Mouse (Mus musculus): ENCODE results near the gene Lurap1. TPM values are rescaled to one million over a fixed set of nuclear protein-coding genes. Genes with fewer than 3 reads are reported as not detected.

The Lurap1 gene
- total RNA-seq, 2 experiments from 2014 or later, result 3.6 to 3.9 TPM

GRCm38 (mm10) chr4:116105278-116105677 lies 45.9 kb downstream of the Lurap1 start:
- DNase-seq, result no peak

DNA sequence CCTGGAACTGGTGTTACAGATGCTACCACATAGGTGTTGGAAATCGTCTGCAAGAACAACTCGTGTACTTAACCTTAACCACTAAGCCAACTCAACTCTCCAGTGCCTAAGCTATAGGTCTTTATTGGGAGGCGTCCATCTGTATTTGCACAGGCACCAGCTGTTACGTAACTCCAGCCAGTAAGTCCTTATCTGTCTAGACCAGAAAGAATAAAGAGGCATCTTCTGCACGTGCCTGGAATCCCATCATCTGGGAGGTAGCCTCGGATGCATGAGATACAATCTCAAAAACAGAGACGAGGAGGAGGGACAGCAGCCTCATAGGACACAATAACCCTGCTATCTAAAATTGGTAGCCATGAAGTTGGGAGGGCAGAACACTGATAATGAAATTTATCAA lies 50.2 kb downstream of the Lurap1 start:
- DNase-seq, result no peak

DNA sequence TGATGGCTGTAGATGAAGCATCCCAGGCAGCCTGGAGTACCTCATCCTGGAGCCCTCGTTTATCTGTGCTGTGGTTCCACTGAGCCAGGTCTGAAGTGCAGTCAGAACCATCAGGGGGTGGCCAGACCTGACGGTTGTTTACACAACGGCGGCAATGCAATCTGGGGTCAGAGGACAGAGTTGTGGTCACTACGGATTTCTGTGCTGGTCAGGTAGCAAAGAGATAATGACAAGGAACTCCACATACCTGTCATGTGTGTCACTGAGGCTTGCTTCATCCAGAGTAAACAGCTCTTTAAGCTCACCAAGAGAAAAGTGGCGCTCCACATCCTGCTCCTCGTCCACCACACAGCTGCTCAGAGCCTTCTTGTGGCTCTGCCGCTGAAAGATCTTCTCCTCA lies 53.9 kb downstream of the Lurap1 start:
- DNase-seq, result no peak

DNA sequence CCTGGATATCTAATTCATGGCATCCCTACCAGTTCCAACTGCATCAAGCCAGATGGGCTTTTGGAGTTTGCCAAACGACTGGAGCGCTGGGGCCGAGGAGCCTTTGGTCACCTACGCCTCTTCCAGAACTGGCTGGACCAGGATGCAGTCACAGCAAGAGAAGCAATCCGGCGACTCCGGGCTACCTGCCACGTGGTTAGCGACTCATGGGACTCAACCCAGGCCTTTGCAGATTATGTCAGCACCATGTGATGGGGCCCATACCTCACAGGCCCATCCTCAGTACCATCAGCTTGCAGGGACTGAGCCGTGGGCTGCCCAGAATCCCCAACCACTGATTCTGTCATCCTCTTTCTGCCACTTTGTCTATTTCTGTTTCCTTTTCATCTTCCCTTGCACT lies 54.8 kb downstream of the Lurap1 start:
- DNase-seq, result no peak

- no peak for DNase-seq
Observed at GRCm38 (mm10) chr4:116088510-116089249, 62.5 kb downstream of the Lurap1 start.

Other genes with a start within 250 kb of the Lurap1 start
- gene Dmbx1, start 211.4 kb downstream of the Lurap1 start, total RNA-seq (2021), result not detected
- 1 to 10 TPM; 1.3 to 1.6 TPM for gene Faah, start 133.4 kb downstream of the Lurap1 start, total RNA-seq (2021)
- 10 to 100 TPM; 27.0 to 28.6 TPM for gene Nsun4, start 97.5 kb downstream of the Lurap1 start, total RNA-seq (2021)
- gene Uqcrh, start 76.3 kb downstream of the Lurap1 start, total RNA-seq (2021), result 1,000 to 10,000 TPM; 1,575 to 1,686 TPM
- 10 to 100 TPM; 40.6 to 41.5 TPM for gene Lrrc41, start 76.1 kb downstream of the Lurap1 start, total RNA-seq (2021)
- gene Rad54l, start 27.6 kb downstream of the Lurap1 start, total RNA-seq (2021), result 10 to 100 TPM; 10.4 to 10.6 TPM
- 10 to 100 TPM; 83.3 to 84.7 TPM for gene Pomgnt1, start 27.5 kb downstream of the Lurap1 start, total RNA-seq (2021)
- gene Tspan1, start 16.3 kb upstream of the Lurap1 start, total RNA-seq (2021), result not detected
- not detected for gene 1700042G07Rik, start 22.0 kb upstream of the Lurap1 start, total RNA-seq (2021)
- under 1 TPM in 1 of 2 experiments, not detected in 1; 0.79 TPM for gene Gm49337, start 22.0 kb upstream of the Lurap1 start, total RNA-seq (2021)
- gene Pik3r3, start 70.3 kb upstream of the Lurap1 start, total RNA-seq (2021), result 10 to 100 TPM; 21.0 to 24.6 TPM

Measured in heart, postnatal 4 days (tissue).